Mouse (Mus musculus) megakaryocyte, embryonic 14.5 days (primary cell): ENCODE results near the gene Fdxacb1. TPM values are rescaled to one million over a fixed set of nuclear protein-coding genes. Genes with fewer than 3 reads are reported as not detected.

ENCODE experiments used
- H3K27me3 ChIP-seq: replicated peaks from 2 replicates; pipeline ENCODE3; 2012; ENCODE audit warnings: inconsistent platforms
- H3K36me3 ChIP-seq: replicated peaks from 2 replicates; pipeline ENCODE3; 2012; ENCODE audit warnings: low read length, inconsistent platforms, mixed read lengths
- H3K4me1 ChIP-seq: 2 replicates; pipeline ENCODE4 v1.6.1; 2012; ENCODE audit warnings: inconsistent platforms
- H3K4me3 ChIP-seq: replicated peaks from 2 replicates; pipeline ENCODE3; 2012; ENCODE audit warnings: moderate library complexity, mild to moderate bottlenecking, inconsistent platforms
- H3K9me3 ChIP-seq: 2 replicates; pipeline ENCODE4 v1.6.1; 2012; ENCODE audit warnings: inconsistent platforms
- FLI1 ChIP-seq: IDR thresholded peaks from 2 replicates; pipeline ENCODE4 v1.6.1; 2012; ENCODE audit warnings: low read length, inconsistent platforms, mixed read lengths
- GATA1 ChIP-seq: IDR thresholded peaks from 3 replicates; pipeline ENCODE4 v1.6.1; 2012; ENCODE audit warnings: mixed read lengths, low read length, inconsistent platforms, borderline replicate concordance
- polyA plus RNA-seq: library from polyadenylated mRNA; stranded (reverse); fragments of >175 nt; gene quantifications from 2 replicates; pipeline ENCODE4 v1.2.3, GENCODE M21; 2012; ENCODE audit warnings: low replicate concordance; ENCODE audit not compliant: insufficient read depth

Gene Fdxacb1
- polyA plus RNA-seq, 1 experiment = 0.38 TPM

- H3K4me3 ChIP-seq = peak overlapping the region; percentile 99
- peaks cover 34% of the 10 kb centered on the region for H3K36me3 ChIP-seq
- H3K9me3 ChIP-seq = no peaks in the 10 kb centered on the region
- H3K27me3 ChIP-seq = no peaks in the 10 kb centered on the region
- TF ChIP-seq GATA1 (no peak), FLI1 (no peak)
- H3K4me1 ChIP-seq = peaks cover 30% of the 10 kb centered on the region
These were observed 417 bp upstream of the Fdxacb1 start for GRCm38 (mm10) chr9:50767531-50768106.

DNA sequence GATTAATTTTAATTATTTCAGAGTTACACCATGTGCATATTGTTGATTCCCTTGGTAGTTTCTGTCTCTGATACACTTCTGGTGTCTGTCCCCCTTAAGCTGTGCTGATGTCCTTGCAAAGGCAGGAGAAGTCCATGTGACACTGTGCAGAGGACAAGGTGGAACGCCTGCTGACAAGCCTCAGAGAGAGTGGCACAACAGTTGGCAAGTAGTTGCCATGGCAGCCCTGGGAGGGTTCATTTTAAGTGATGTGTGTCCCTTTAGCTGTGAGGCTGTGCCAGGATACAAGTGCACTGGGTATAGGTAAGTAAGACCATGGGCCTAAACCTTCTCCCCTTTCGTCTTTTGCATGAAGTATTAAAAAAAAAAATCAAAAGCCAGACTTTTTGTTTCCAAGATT is 2.0 kb downstream of the Fdxacb1 start:
- peaks cover 37% of the 10 kb centered on the region for H3K4me1 ChIP-seq
- no peaks in the 10 kb centered on the region for H3K27me3 ChIP-seq
- no peaks in the 10 kb centered on the region for H3K9me3 ChIP-seq
- no peak overlapping the region for H3K4me3 ChIP-seq
- peaks cover 22% of the 10 kb centered on the region for H3K36me3 ChIP-seq
- no peak for TF ChIP-seq GATA1
- no peak for TF ChIP-seq FLI1

- no peaks in the 10 kb centered on the region for H3K9me3 ChIP-seq
- peaks cover 35% of the 10 kb centered on the region for H3K36me3 ChIP-seq
- no peaks in the 10 kb centered on the region for H3K27me3 ChIP-seq
- TF ChIP-seq GATA1 (no peak), FLI1 (no peak)
- peak overlapping the region; percentile 96 for H3K4me3 ChIP-seq
- peaks cover 27% of the 10 kb centered on the region for H3K4me1 ChIP-seq
These were observed 6.0 kb downstream of the Fdxacb1 start for GRCm38 (mm10) chr9:50774026-50774462.

GRCm38 (mm10) chr9:50774991-50775612 is 7.1 kb downstream of the Fdxacb1 start, which contains the start of the genes Alg9 and 1110032A03Rik:
TSS of gene Alg9 (plus strand) at chr9:50775019.
TSS of gene 1110032A03Rik (minus strand) at chr9:50775520.
- peaks cover 18% of the 10 kb centered on the region for H3K4me1 ChIP-seq
- TF ChIP-seq FLI1 = no peak
- TF ChIP-seq GATA1 = no peak
- H3K4me3 ChIP-seq = peak within 1 kb of the TSS; percentile 96
- no peaks in the 10 kb centered on the region for H3K9me3 ChIP-seq
- H3K27me3 ChIP-seq = no peaks in the 10 kb centered on the region
- H3K36me3 ChIP-seq = peaks cover 43% of the 10 kb centered on the region

DNA sequence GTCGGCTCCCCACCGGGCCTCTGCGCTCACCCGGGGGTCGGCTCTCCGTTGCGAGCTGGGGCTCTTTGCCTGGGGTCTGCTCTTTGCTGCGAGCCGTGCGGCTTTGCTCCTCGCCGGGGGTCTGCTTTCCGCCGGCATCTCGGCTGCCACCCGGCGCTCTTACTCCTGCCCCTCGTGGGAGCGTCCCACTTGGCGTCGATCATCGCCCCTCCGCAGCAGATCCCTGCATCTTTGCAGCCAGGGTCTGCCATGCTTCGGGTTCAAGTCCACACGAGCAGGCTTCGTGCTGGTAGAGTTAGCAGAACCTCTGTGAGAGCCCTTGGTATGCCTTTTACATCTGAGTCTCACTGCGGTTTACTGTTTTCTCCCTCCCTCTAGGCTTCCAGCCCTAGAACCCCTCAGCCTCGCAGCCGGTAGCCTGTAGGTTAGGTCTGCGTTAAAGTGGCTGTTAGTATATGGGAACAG is 7.7 kb downstream of the Fdxacb1 start:
- peaks cover 46% of the 10 kb centered on the region for H3K36me3 ChIP-seq
- H3K4me1 ChIP-seq = peaks cover 18% of the 10 kb centered on the region
- peak overlapping the region; percentile 96 for H3K4me3 ChIP-seq
- no peaks in the 10 kb centered on the region for H3K27me3 ChIP-seq
- H3K9me3 ChIP-seq = no peaks in the 10 kb centered on the region
- TF ChIP-seq GATA1 (no peak), FLI1 (no peak)

GRCm38 (mm10) chr9:50776162-50776760 is 8.2 kb downstream of the Fdxacb1 start:
- Histone ChIP-seq H3K9me3 (no peaks in the 10 kb centered on the region), H3K4me3 (peak overlapping the region; percentile 96), H3K27me3 (no peaks in the 10 kb centered on the region), H3K36me3 (peaks cover 47% of the 10 kb centered on the region), H3K4me1 (peaks cover 18% of the 10 kb centered on the region)
- TF ChIP-seq FLI1 = no peak
- no peak for TF ChIP-seq GATA1

DNA sequence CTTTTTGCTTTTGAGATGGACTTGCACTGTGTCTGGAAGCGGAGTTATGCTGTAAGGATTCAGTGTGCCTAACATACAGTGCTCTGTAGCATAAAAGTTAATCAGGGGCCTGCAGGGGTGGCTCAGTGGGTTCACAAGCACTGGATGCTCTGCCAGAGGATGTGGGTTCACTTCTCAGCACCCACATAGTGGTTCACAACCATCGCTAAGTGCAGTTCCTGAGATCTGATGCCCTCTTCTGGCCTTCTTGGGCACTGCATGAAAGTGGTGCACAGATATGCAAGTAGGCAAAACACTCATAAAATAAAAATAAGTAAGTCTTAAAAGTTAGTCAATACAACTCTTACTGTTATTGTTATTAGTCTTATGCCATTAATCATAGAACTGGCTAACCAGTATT is 14.1 kb downstream of the Fdxacb1 start:
- H3K9me3 ChIP-seq = no peaks in the 10 kb centered on the region
- no peaks in the 10 kb centered on the region for H3K27me3 ChIP-seq
- no peak for TF ChIP-seq FLI1
- TF ChIP-seq GATA1 = no peak
- H3K4me3 ChIP-seq = no peak overlapping the region
- H3K36me3 ChIP-seq = peaks cover 88% of the 10 kb centered on the region
- H3K4me1 ChIP-seq = peaks cover 3% of the 10 kb centered on the region; the same call in 1 of the 2 replicates

DNA sequence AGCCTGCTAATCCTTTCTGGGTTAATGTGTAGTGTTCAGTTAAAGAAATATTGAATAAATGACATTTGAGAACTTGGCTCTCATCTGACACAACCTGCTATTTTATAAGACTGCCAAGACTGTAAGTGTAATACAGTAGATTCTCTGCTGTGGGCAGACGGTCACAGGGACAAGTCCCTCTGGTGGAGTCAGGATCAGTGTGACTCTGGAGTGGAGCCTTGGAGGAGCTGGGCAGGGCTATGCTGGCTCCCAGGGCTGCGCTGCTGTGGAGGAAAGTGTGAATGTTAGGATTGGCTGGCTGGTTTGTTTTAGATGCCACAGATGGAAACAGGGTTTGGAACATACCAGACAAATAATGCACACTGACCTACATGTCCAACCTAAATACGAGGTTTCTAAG is 27.2 kb downstream of the Fdxacb1 start:
- no peak overlapping the region for H3K4me3 ChIP-seq
- TF ChIP-seq GATA1 = no peak
- TF ChIP-seq FLI1 = no peak
- H3K4me1 ChIP-seq = peaks cover 20% of the 10 kb centered on the region
- peaks cover 83% of the 10 kb centered on the region for H3K36me3 ChIP-seq
- H3K9me3 ChIP-seq = no peaks in the 10 kb centered on the region
- no peaks in the 10 kb centered on the region for H3K27me3 ChIP-seq

DNA sequence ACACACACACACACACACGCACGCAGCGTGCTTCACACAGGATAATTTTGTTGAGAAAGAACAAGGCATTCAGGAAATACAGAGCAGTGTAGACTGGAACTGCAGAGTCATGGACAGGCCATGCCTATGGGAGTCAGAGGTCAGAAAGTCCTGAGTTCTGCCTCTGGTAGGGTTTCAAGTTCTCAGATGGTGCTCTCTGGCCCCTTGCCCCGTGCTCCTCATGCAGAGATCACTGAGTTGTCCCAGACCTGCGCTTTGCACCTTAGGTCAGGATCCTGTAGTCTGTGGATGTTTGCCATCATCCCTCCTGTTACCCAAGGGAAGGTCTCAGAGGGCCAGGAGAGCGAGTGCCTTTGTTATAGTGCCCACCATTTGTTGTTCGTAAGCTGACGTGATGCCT is 28.7 kb downstream of the Fdxacb1 start:
- TF ChIP-seq FLI1 = no peak
- no peak overlapping the region for H3K4me3 ChIP-seq
- H3K36me3 ChIP-seq = peaks cover 82% of the 10 kb centered on the region
- peaks cover 14% of the 10 kb centered on the region for H3K4me1 ChIP-seq
- no peaks in the 10 kb centered on the region for H3K27me3 ChIP-seq
- no peaks in the 10 kb centered on the region for H3K9me3 ChIP-seq

DNA sequence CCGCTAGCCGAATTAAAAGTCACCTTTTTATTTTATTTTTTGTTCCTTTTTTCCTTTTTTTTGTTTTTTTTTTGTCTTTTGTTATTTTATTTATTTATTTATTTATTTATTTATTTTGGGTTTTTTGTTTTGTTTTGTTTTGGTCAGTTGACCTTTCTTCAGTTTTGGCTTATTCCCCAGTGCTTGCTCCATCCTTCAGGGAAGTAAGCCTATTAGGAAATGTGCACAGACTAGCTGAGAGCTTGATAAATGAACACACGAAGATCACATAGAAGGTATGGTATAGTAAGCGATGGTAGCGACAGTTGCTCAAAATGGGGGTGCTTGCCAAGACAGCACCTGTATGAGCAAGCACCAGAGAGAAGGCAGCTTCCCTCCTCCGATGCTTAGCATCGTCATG is 29.6 kb downstream of the Fdxacb1 start:
- Histone ChIP-seq H3K4me1 (peaks cover 10% of the 10 kb centered on the region), H3K36me3 (peaks cover 82% of the 10 kb centered on the region), H3K9me3 (no peaks in the 10 kb centered on the region), H3K4me3 (no peak overlapping the region), H3K27me3 (no peaks in the 10 kb centered on the region)
- no peak for TF ChIP-seq GATA1
- no peak for TF ChIP-seq FLI1
